Mouse (Mus musculus) macrophage (primary cell): ENCODE results near the gene Mtmr10. TPM values are rescaled to one million over a fixed set of nuclear protein-coding genes. Genes with fewer than 3 reads are reported as not detected.

Experiments
- H3K27ac ChIP-seq: fragments of 350-480 bp; formaldehyde crosslinking; 2 replicates; pipeline ENCODE4 v1.9.0; 2021
- H3K36me3 ChIP-seq: fragments of 350-480 bp; formaldehyde crosslinking; 2 replicates; pipeline ENCODE4 v1.9.0; 2021; ENCODE audit errors: inconsistent target
- H3K4me3 ChIP-seq: fragments of 350-480 bp; formaldehyde crosslinking; 2 replicates; pipeline ENCODE4 v1.9.0; 2021; ENCODE audit errors: inconsistent target
- H3K79me2 ChIP-seq: fragments of 350-480 bp; formaldehyde crosslinking; 2 replicates; pipeline ENCODE4 v1.9.0; 2021; ENCODE audit errors: inconsistent target
- WGBS: methylation state at CpG from one replicate; pipeline ENCODE4 v1.1.7; 2026; ENCODE audit warnings: inconsistent platforms; ENCODE audit not compliant: missing documents; 5-methylcytosine and 5-hydroxymethylcytosine counted together
- polyA plus RNA-seq: library from polyadenylated mRNA; stranded (reverse); fragments of 250-400 nt; gene quantifications from 3 replicates; pipeline ENCODE4 v1.2.4, GENCODE M21; 2018; ENCODE audit warnings: inconsistent platforms
- total RNA-seq, 78 experiments: library from RNA; depleted of rRNA; stranded (reverse); fragments of 250-400 nt; gene quantifications; 1 replicate in 9 of 78; 2 replicates in 24 of 78; 3 replicates in 43 of 78; 4 replicates in 2 of 78; pipeline ENCODE4 v1.2.4; 2018; ENCODE audit warnings: inconsistent platforms in 56 of 78

Mtmr10 gene
- total RNA-seq (2018; cell fraction: chromatin; rRNA removed), result 100 to 1,000 TPM in 10 of 26 experiments, 10 to 100 TPM in 16; 31.9 to 180 (median 88.4) TPM
- 10 to 100 TPM; 13.9 to 50.6 (median 29.3) TPM for total RNA-seq (2018; cell fraction: cytosol; rRNA removed)
- 100 to 1,000 TPM in 2 of 26 experiments, 10 to 100 TPM in 24; 19.5 to 134 (median 44.8) TPM for total RNA-seq (2018; cell fraction: nucleus; rRNA removed)
- 25.6 to 41.0 TPM (median 25.9 TPM) in 3 replicates for polyA plus RNA-seq

DNA sequence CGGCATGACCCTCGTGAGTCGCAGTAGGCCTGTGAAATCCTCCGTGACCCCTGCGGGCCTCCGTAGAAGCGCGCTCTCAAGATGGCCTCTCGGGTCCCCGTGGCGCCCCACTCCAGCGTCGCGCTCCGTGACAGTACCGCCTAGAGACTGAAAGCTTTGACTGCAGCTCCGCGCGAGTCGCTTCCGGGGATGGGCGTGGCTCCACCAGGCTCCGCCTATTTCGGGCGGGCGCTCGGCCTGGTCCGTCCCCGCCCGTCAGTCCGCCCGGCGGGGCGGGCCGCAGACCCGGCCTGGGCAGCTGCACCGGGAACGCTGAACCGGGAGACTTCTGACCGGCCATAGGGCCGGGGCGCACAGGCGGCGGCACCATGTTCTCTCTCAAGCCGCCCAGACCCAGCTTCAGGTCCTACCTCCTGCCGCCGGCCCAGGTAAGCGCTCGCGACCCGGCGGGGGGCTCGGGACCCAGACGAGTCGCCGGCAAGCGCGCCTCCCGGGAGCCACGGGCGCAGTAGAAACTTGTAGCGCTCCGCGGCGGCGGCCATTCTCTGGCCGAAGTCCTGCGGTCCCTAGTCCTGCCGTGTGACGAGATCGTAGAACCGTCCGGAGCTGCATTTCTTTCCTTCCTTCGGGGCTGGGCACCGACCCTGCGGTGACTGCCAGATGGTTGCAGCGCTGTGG is at the start of gene Mtmr10:
Gene Mtmr10 (plus strand): TSS at position 240 of the 678 bp plus-strand sequence.
- peaks cover 7% of the 10 kb centered on the region; the same call in 1 of the 2 replicates for H3K36me3 ChIP-seq
- peak within 1 kb of the TSS; percentile 94 for H3K4me3 ChIP-seq
- 1% methylated on average over 70 of the region's 77 CpGs for WGBS
- peaks cover 48% of the 10 kb centered on the region for H3K79me2 ChIP-seq
- H3K27ac ChIP-seq, result peak within 1 kb of the TSS; percentile 84

DNA sequence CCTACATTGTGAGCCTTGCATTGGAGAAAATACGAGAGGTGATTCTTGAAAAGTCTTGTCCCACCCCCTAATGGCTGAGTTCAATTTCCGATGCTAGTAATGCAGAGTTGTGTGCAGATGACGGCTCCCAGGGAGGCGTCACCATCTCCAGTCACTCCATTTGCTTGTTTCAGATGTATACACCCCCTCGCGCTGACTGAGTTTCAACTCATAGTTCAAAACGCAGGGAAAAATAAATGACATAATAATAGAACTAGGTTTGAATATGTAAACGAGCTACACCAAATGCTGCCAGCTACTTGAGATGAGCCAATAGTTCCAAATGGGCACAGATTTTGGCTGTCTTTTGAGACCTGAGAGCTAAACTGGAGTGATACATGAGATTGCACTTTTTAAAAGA is 49.7 kb upstream of the Mtmr10 start:
- Histone ChIP-seq H3K27ac (no peak overlapping the region), H3K36me3 (no peaks in the 10 kb centered on the region), H3K4me3 (no peak overlapping the region), H3K79me2 (no peaks in the 10 kb centered on the region)
- 93% methylated on average over 8 of the region's 8 CpGs for WGBS

DNA sequence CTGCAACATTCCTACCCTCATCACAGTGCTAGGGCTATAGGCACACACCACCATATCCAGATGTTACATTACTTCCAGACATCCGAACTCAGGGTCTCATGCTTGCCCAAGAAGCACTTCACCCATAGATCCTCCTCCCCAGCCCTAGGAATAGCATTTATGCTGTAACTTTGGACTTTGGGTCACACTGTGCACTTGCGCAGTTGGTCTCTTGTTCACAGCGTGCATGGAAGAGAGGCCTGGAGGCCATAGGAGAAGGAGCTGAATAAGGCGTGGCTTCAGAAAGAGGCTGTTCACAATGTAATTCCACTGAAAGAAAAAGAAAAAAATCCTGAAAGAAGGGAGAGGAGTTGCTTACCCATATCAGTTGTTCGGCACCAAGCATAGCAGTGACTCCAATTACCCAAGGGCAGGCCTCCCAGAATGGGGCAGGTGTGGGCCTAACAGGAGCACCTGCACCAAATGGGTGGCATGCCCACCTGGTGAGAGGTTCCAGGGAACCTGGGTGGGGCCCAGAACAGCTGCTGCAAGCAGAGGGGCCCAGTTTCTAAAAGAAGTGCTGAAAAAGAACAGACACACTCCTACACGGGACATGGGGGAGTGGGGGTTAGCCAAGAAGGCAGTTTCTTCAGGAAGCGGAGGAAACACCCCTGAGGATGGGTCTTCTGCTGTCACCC is 48.9 kb upstream of the Mtmr10 start:
- no peaks in the 10 kb centered on the region for H3K79me2 ChIP-seq
- WGBS, result 94% methylated on average over 7 of the region's 7 CpGs
- no peak overlapping the region for H3K4me3 ChIP-seq
- no peaks in the 10 kb centered on the region for H3K36me3 ChIP-seq
- H3K27ac ChIP-seq, result no peak overlapping the region

DNA sequence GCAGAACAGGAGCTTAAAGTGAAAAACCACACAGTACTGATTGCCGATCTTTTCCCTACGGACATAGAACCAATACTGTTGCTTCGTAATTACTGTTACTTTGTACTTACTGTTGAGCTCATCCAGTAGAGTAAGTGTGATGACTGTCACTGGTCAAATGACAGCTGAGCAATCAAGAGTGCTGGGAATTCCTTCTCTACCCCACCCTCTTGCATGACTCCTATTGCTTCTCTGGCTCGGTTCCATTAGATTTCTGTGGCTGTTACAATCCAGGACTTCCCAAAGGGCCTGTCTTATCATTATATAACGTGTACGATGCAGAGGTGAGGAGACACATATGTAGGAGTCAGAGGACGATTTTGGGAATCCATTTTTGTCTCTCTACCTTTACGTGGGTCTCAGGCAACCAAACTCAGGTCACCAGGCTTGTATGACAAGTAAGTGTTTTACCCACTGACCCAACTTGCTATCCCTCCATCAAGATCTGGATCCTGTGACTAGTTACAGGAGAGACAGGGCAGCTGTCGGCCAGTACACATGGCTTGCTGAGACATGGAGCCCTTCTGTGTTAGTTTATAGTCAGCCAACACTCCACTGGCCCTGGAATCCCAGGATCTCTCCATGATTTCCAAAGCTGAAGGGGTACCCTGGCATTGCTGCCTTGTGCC is 48.2 kb upstream of the Mtmr10 start:
- Histone ChIP-seq H3K36me3 (no peaks in the 10 kb centered on the region), H3K27ac (no peak overlapping the region), H3K79me2 (no peaks in the 10 kb centered on the region), H3K4me3 (no peak overlapping the region)
- 91% methylated on average over 9 of the region's 9 CpGs for WGBS

DNA sequence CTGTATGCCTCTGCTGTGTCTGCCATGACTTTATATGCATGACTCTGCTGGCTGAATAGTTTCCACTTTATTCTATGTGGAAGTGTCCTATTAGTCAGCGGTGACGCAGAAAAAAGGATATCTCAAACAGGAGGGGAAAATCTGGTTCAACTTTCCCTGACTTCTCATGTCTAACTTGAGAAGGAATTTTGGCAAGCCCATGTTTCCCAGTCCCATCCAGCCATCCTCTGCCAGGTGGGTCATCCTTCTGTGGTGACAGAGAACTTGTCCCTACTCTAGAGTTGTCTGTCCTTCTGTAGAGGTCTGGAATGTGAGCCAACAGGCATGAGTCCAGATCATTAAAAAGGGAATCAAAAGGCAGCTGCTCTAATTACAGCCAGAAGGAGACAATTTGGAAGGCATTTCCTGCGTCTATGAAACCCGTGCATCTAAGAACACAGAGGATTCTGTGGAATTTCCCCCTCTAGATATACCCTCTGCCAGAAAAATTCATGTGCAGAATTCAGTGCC is 47.6 kb upstream of the Mtmr10 start:
- Histone ChIP-seq H3K79me2 (no peaks in the 10 kb centered on the region), H3K27ac (no peak overlapping the region), H3K36me3 (no peaks in the 10 kb centered on the region), H3K4me3 (no peak overlapping the region)
- 83% methylated on average over 4 of the region's 4 CpGs for WGBS

DNA sequence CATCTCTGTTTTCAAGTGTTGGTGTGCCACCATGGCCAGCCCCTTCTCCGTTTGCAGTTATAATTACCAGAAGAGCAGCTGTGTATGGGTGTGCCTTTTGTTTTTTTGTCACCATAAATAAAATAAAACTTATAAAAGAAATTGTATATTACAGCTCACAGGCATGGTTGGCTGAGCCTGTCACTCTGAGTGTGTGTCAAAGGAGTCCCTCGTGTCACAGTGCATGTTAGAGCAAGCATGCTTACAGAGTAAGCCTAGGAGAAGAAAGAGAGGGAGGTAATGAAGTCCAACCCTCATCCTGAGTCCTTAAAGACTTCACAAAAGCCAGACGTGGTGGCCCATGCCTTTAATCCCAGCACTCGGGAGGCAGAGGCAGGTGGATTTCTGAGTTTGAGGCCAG is 45.0 kb upstream of the Mtmr10 start:
- Histone ChIP-seq H3K27ac (no peak overlapping the region), H3K79me2 (no peaks in the 10 kb centered on the region), H3K4me3 (no peak overlapping the region), H3K36me3 (no peaks in the 10 kb centered on the region)
- 94% methylated on average over 3 of the region's 4 CpGs for WGBS

DNA sequence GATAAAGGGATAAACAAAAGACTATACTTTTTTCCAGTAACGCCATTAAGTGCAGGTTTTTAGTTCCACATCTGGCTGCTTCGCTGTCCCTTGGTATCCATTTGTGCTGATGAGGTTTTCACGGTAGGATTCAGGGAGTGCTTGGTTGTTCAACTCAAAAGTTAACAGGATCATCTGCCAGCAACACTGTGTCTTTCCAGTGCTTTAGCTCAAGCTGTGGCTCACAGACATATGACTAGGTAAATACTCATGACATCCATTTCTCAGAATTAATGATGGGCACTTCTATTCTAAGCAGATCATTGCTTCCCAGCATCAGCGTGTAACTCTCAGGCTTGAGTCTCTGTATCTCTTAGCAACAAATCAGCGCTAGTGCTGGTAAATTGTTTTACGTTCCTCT is 43.1 kb upstream of the Mtmr10 start:
- H3K79me2 ChIP-seq, result no peaks in the 10 kb centered on the region
- H3K4me3 ChIP-seq, result no peak overlapping the region
- WGBS, result 96% methylated on average over 6 of the region's 6 CpGs
- H3K27ac ChIP-seq, result no peak overlapping the region
- H3K36me3 ChIP-seq, result no peaks in the 10 kb centered on the region

DNA sequence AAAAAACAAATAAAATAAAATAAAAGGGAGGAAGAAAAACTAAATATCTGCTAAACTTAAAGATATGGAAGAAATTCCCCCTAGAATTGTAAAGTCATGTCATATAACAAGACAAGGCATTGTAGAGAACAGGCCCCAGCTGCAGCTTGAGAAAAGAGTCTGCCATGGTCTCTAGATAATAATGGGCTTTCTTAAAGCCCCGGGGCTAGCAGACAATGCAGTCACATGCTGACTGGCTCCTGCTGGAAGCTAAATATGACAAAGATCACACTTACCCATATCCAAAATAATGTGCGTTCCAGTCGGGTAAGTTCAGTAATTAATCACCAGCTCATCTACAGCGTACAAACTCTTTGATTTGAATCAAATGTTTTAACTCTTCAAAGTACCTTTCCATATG is 40.7 kb upstream of the Mtmr10 start:
- Histone ChIP-seq H3K36me3 (no peaks in the 10 kb centered on the region), H3K27ac (no peak overlapping the region), H3K4me3 (no peak overlapping the region), H3K79me2 (no peaks in the 10 kb centered on the region)
- 96% methylated on average over 4 of the region's 4 CpGs for WGBS

DNA sequence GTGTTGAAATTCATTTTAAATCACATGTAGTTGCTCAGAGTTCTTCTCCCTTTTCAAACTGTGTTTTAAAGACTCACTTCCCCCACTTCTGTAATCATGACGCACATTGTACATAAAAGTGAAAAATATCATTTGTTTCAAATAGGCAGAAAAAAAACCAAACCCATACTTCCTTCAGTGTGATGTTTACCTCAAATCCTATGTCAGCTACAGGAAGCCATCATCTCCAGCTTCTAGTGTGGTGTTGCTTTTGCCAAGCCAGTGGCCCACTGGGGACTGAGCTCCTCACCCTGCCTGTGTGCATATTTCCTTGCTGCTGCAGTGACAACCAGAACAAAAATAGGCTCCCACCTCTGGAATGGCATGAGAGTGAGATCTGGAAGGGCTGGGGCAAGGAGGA is 39.1 kb upstream of the Mtmr10 start:
- no peaks in the 10 kb centered on the region for H3K36me3 ChIP-seq
- H3K27ac ChIP-seq, result no peak overlapping the region
- no peak overlapping the region for H3K4me3 ChIP-seq
- WGBS, result 0% methylated on average over 1 of the region's 1 CpGs
- H3K79me2 ChIP-seq, result no peaks in the 10 kb centered on the region

DNA sequence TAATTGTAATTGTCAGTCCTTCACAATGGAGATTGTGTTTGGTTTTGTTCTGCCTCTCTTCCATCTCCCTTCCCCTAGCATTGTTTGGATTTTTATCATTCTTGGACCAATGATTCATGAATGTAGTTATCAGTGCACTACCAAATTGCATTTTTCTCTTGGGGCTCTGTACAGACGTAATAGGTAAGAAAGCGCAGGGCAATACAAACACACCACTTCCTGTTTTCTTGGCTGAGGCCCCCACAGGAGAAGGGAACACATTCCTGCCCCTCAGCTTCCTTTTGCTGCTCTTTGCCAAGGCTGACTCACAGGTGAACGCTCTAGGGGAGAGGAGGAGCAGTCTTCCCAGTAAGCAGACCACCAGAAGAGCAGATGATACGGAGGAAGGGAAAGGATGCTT is 37.7 kb upstream of the Mtmr10 start:
- Histone ChIP-seq H3K36me3 (no peaks in the 10 kb centered on the region), H3K4me3 (no peak overlapping the region), H3K27ac (no peak overlapping the region), H3K79me2 (no peaks in the 10 kb centered on the region)
- WGBS, result 16% methylated on average over 4 of the region's 4 CpGs

DNA sequence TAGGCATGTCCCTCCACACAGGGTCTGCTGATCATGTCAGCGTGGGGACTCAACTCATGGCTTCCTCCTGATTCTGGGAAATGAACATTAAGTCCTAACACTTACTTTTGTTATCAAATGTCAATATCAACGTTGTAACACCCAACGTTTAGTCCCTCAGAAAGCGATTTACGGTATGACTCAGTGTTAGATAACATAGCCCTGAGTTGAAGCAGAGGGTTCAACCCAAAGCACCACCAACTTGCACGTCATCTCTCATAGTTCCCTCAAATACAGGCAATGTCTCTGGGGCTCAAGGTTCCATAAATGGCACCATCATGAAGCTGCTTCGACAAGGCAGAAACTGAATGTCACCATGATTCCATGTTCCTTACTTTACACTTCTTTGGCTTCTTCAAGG is 37.0 kb upstream of the Mtmr10 start:
- Histone ChIP-seq H3K79me2 (no peaks in the 10 kb centered on the region), H3K36me3 (no peaks in the 10 kb centered on the region), H3K27ac (no peak overlapping the region), H3K4me3 (no peak overlapping the region)
- whole genome bisulfite sequencing, result 85% methylated on average over 7 of the region's 7 CpGs

DNA sequence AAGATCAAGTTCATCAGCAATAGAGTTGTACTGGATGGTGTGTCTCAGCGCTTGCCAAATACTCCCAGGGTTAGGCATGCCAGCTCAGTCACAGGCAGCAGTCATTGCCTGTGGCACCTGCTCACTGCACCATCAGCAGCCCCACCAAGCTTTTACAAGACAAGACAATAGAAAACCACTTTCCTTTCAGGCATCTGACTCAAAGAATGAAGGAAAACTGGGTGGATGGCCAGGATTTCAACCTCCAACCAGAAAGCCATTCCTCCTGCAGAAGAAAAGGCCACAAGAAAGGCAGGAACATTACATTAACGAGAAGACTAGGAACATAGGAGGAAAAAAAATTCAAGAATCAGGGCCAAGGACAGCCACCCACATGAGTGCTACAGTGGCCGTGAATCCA is 33.7 kb upstream of the Mtmr10 start:
- Histone ChIP-seq H3K4me3 (no peak overlapping the region), H3K27ac (no peak overlapping the region), H3K79me2 (no peaks in the 10 kb centered on the region), H3K36me3 (no peaks in the 10 kb centered on the region)
- 97% methylated on average over 3 of the region's 3 CpGs for WGBS

DNA sequence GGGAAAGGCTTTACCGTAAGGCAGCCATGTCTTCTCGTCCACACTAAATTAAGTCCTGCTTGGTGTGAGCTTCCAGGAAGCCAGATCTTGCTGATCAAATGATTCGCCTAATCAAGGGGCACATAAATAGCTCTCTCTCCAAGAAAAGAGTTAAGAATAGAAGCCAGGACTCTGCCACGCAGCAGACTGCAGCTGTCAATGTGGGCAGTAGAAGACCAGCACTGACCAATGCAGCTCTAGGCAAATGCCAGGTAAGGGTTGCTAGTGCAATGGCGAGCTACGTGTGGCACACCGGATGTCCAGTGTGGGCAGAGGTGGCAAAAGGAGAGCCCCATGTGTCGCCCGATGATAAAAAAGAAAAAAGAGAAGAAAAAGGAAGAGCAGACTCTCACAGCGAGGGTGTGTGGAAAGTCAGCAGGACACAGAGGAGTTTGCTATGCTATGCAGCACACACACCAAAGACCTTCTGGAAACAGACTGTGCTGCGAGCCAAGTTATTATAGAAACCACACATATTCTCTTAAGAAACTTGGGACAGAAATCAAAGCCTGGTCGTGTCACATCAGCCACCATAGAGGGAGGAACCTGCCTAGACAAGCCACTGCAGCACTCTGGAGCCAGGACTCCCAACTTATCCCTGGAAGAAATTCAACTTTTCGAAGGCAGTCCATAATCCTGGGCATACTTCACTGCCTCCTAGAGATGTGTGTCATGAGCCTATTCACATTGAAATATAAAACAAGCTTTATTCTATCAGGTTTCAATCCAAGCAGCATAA is 21.8 kb upstream of the Mtmr10 start:
- H3K27ac ChIP-seq, result no peak overlapping the region
- 94% methylated on average over 13 of the region's 13 CpGs for WGBS
- H3K79me2 ChIP-seq, result no peaks in the 10 kb centered on the region
- no peak overlapping the region for H3K4me3 ChIP-seq
- H3K36me3 ChIP-seq, result no peaks in the 10 kb centered on the region

DNA sequence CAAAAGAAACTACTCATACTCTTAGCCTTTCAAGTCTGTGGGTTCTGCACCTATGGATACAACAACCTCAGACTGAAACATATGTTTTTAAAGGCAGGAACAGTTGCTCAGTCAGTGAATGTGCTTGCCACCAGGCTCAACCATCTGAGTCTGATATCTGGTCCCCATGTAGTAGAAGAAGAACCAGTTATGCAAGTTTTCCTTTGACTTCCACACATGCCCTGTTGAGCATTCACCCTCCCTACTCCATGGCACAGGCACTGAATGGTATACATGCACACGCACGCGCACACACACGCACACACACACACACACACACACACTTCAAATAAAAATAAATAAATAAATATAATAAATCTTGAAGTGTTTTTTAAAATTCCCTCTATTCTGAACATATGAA is 20.9 kb upstream of the Mtmr10 start:
- Histone ChIP-seq H3K36me3 (no peaks in the 10 kb centered on the region), H3K79me2 (no peaks in the 10 kb centered on the region), H3K27ac (no peak overlapping the region), H3K4me3 (no peak overlapping the region)
- 87% methylated on average over 4 of the region's 4 CpGs for WGBS
